Mouse (Mus musculus) kidney, adult 2 months (tissue): Measurements from ENCODE around the gene Ncmap.

Experiments used
- CTCF ChIP-seq: fragments of 200-500 bp; conservative IDR thresholded peaks from 2 replicates; pipeline ENCODE4 v1.5.1; 2011; ENCODE audit warnings: low read depth, mild to moderate bottlenecking, control low read depth, low read length, moderate library complexity, mixed read lengths; ENCODE audit not compliant: insufficient read depth, insufficient read length
- POLR2A ChIP-seq: fragments of 200-500 bp; IDR thresholded peaks from one replicate; pipeline ENCODE4 v1.6.1; 2011; ENCODE audit warnings: low read depth, low read length, control low read depth

GRCm38 (mm10) chr4:135358736-135359135, 39.3 kb downstream of the Ncmap start:
- TF ChIP-seq CTCF (peak; percentile 53), POLR2A (no peak)
